Mouse (Mus musculus) MEL (cell line): ENCODE measurements at regions not wholly inside any gene's neighbourhood (a gene's known extent, or its start where the extent isn't known, plus 50 kb on each side); places are given as distances from the start of the nearest gene placed in this dataset.

Experiments used
- CTCF ChIP-seq, 3 experiments: IDR thresholded peaks in 2 of 3; conservative IDR thresholded peaks in 1 of 3; 2 replicates each; pipeline ENCODE4 v1.5.1; 2011 to 2012; ENCODE audit warnings: low read length in 3 of 3, low read depth in 2 of 3, mild to moderate bottlenecking in 2 of 3, improper control_type of control experiment in 1 of 3, inconsistent platforms in 1 of 3, mixed read lengths in 1 of 3, moderate library complexity in 1 of 3; ENCODE audit not compliant: control insufficient read depth in 1 of 3, insufficient read depth in 1 of 3, poor library complexity in 1 of 3, severe bottlenecking in 1 of 3
- E2F4 ChIP-seq: IDR thresholded peaks from 2 replicates; pipeline ENCODE4 v1.6.1; 2011; ENCODE audit warnings: low read depth, low read length, improper control_type of control experiment, borderline replicate concordance
- GABPA ChIP-seq: IDR thresholded peaks from 2 replicates; pipeline ENCODE4 v1.6.1; 2012; ENCODE audit warnings: low read depth, mild to moderate bottlenecking, inconsistent platforms, low read length, improper control_type of control experiment, moderate library complexity
- GATA1 ChIP-seq: IDR thresholded peaks from 2 replicates; pipeline ENCODE4 v1.6.1; 2011; ENCODE audit warnings: low read depth, low read length, improper control_type of control experiment
- MAFK ChIP-seq: IDR thresholded peaks from 2 replicates; pipeline ENCODE4 v1.6.1; 2011; ENCODE audit warnings: low read depth, mild to moderate bottlenecking, low read length, improper control_type of control experiment, borderline replicate concordance
- MYC ChIP-seq: IDR thresholded peaks from 2 replicates; pipeline ENCODE4 v1.6.1; 2011; ENCODE audit warnings: low read depth, mild to moderate bottlenecking, low read length, improper control_type of control experiment, moderate library complexity
- POLR2A ChIP-seq, 2 experiments: IDR thresholded peaks; 2 replicates each; pipeline ENCODE4 v1.6.1; 2011 to 2012; ENCODE audit warnings: low read length in 2 of 2, mild to moderate bottlenecking in 2 of 2, control low read depth in 1 of 2, improper control_type of control experiment in 1 of 2, low read depth in 1 of 2, moderate library complexity in 1 of 2; ENCODE audit not compliant: control insufficient read depth in 1 of 2, insufficient read depth in 1 of 2, poor library complexity in 1 of 2
- POLR2AphosphoS5 ChIP-seq: IDR thresholded peaks from 2 replicates; pipeline ENCODE4 v1.6.1; 2012; ENCODE audit warnings: low read depth, borderline replicate concordance, mild to moderate bottlenecking, inconsistent platforms, low read length, moderate library complexity, mixed read lengths
- SMC3 ChIP-seq: IDR thresholded peaks from 2 replicates; pipeline ENCODE4 v1.6.1; 2011; ENCODE audit warnings: low read depth, low read length, improper control_type of control experiment
- TAL1 ChIP-seq: IDR thresholded peaks from 2 replicates; pipeline ENCODE4 v1.6.1; 2012; ENCODE audit warnings: mild to moderate bottlenecking, inconsistent platforms, low read length, moderate library complexity, mixed read lengths
- TCF12 ChIP-seq: IDR thresholded peaks from 2 replicates; pipeline ENCODE4 v1.6.1; 2014; ENCODE audit warnings: low read depth, mild to moderate bottlenecking, inconsistent platforms, low read length, improper control_type of control experiment, moderate library complexity
- UBTF ChIP-seq: IDR thresholded peaks from 2 replicates; pipeline ENCODE4 v1.6.1; 2012; ENCODE audit warnings: low read depth, mild to moderate bottlenecking, inconsistent platforms, low read length, improper control_type of control experiment, moderate library complexity, borderline replicate concordance; ENCODE audit not compliant: insufficient read depth
- ZMIZ1 ChIP-seq: IDR thresholded peaks from 2 replicates; pipeline ENCODE4 v1.6.1; 2012; ENCODE audit warnings: low read depth, mild to moderate bottlenecking, inconsistent platforms, low read length, improper control_type of control experiment, moderate library complexity

- TF ChIP-seq POLR2AphosphoS5 (no peak), E2F4 (no peak), CTCF (IDR thresholded peaks at IDR 0.05 in 2 of 3, conservative IDR thresholded peaks at IDR 0.05 in 1 of 3; ENCODE audit: control insufficient read depth in 1 of 3, insufficient read depth in 1 of 3, low read depth in 2 of 3, low read length in 3 of 3, poor library complexity in 1 of 3, severe bottlenecking in 1 of 3) (no peak), POLR2A (IDR thresholded peaks at IDR 0.05; ENCODE audit: control insufficient read depth in 1 of 2, insufficient read depth in 1 of 2, low read depth in 1 of 2, low read length in 2 of 2, poor library complexity in 1 of 2) (no peak), GATA1 (no peak), ZMIZ1 (no peak), TAL1 (no peak), MYC (no peak), TCF12 (no peak), MAFK (no peak), SMC3 (no peak), GABPA (no peak), UBTF (no peak)
These were observed 247.6 kb downstream of the Nr2f2 start for GRCm38 (mm10) chr7:70118971-70119370.
